Mouse (Mus musculus) forebrain, embryonic 13.5 days (tissue): ENCODE data around the gene Tm7sf2. TPM values are rescaled to one million over a fixed set of nuclear protein-coding genes. Genes with fewer than 3 reads are reported as not detected.
A peak's percentile ranks its signal among the peaks of the same experiment; 100 is the strongest.

ENCODE experiments used
- ATAC-seq: fragments of 200-750 bp; cut with Nextera tagmentation; 2 replicates; pipeline ENCODE4 v1.8.0; 2017
- H3K27ac ChIP-seq: fragments of 300-500 bp; sonication (generic); 2 replicates; pipeline ENCODE4 v1.5.1; 2015; ENCODE audit warnings: inconsistent platforms, mild to moderate bottlenecking, moderate library complexity
- H3K27me3 ChIP-seq: fragments of 300-500 bp; sonication (generic); 2 replicates; pipeline ENCODE4 v1.6.1; 2015; ENCODE audit warnings: mild to moderate bottlenecking, inconsistent platforms
- H3K36me3 ChIP-seq: fragments of 300-500 bp; sonication (generic); 2 replicates; pipeline ENCODE4 v1.6.1; 2015; ENCODE audit warnings: mild to moderate bottlenecking, inconsistent platforms; ENCODE audit not compliant: poor library complexity, severe bottlenecking
- H3K4me1 ChIP-seq: fragments of 300-500 bp; sonication (generic); 2 replicates; pipeline ENCODE4 v1.6.1; 2015; ENCODE audit warnings: inconsistent platforms
- H3K4me2 ChIP-seq: fragments of 300-500 bp; sonication (generic); 2 replicates; pipeline ENCODE4 v1.6.1; 2015; ENCODE audit warnings: inconsistent platforms, mild to moderate bottlenecking, moderate library complexity
- H3K4me3 ChIP-seq: fragments of 300-500 bp; sonication (generic); 2 replicates; pipeline ENCODE4 v1.5.1; 2015; ENCODE audit warnings: mild to moderate bottlenecking, inconsistent platforms
- H3K9ac ChIP-seq: fragments of 300-500 bp; sonication (generic); 2 replicates; pipeline ENCODE4 v1.6.1; 2015; ENCODE audit warnings: mild to moderate bottlenecking, inconsistent platforms
- H3K9me3 ChIP-seq: fragments of 300-500 bp; sonication (generic); replicated peaks from 2 replicates; pipeline ENCODE4 v1.6.1; 2016; ENCODE audit warnings: inconsistent platforms
- WGBS: fragments of 180-500 bp; shearing (Covaris S2); methylation state at CpG from one replicate; pipeline ENCODE4 v1.1.7; 2015; 5-methylcytosine and 5-hydroxymethylcytosine counted together
- polyA plus RNA-seq: library from polyadenylated mRNA; unstranded; fragments of >200 nt; fragmentation: Nextera tagmentation; extraction: Ambion mirVana; gene quantifications from 2 replicates; pipeline ENCODE4 v1.2.1, GENCODE M21; 2015

Tm7sf2 gene
- polyA plus RNA-seq, 1 experiment from 2014 or later = 28.3 TPM

- no peak overlapping the region for H3K9ac ChIP-seq
- no peaks in the 10 kb centered on the region for H3K27me3 ChIP-seq
- no peak overlapping the region for H3K4me3 ChIP-seq
- 73% methylated on average over 14 of the region's 14 CpGs for WGBS
- no peaks in the 10 kb centered on the region for H3K36me3 ChIP-seq
- H3K4me1 ChIP-seq = no peaks in the 10 kb centered on the region
- H3K4me2 ChIP-seq = no peak overlapping the region
- ATAC-seq = no peak
- no peaks in the 10 kb centered on the region for H3K9me3 ChIP-seq
- no peak overlapping the region for H3K27ac ChIP-seq
Measured at GRCm38 (mm10) chr19:6030520-6031280, 37.5 kb downstream of the Tm7sf2 start.

GRCm38 (mm10) chr19:6029426-6029825 lies 38.7 kb downstream of the Tm7sf2 start:
- H3K27me3 ChIP-seq = no peaks in the 10 kb centered on the region
- H3K9ac ChIP-seq = no peak overlapping the region
- no peaks in the 10 kb centered on the region for H3K4me1 ChIP-seq
- H3K27ac ChIP-seq = no peak overlapping the region
- H3K4me3 ChIP-seq = no peak overlapping the region
- no peak overlapping the region for H3K4me2 ChIP-seq
- H3K36me3 ChIP-seq = no peaks in the 10 kb centered on the region
- H3K9me3 ChIP-seq = no peaks in the 10 kb centered on the region
- WGBS = 79% methylated on average over 9 of the region's 9 CpGs
- no peak for ATAC-seq

GRCm38 (mm10) chr19:6028991-6029390 lies 39.2 kb downstream of the Tm7sf2 start:
- H3K36me3 ChIP-seq = no peaks in the 10 kb centered on the region
- H3K27me3 ChIP-seq = no peaks in the 10 kb centered on the region
- no peak overlapping the region for H3K9ac ChIP-seq
- 88% methylated on average over 6 of the region's 6 CpGs for WGBS
- H3K4me3 ChIP-seq = no peak overlapping the region
- no peak for ATAC-seq
- no peaks in the 10 kb centered on the region for H3K4me1 ChIP-seq
- H3K9me3 ChIP-seq = no peaks in the 10 kb centered on the region
- no peak overlapping the region for H3K4me2 ChIP-seq
- H3K27ac ChIP-seq = no peak overlapping the region

- H3K4me1 ChIP-seq = no peaks in the 10 kb centered on the region
- 86% methylated on average over 7 of the region's 7 CpGs for WGBS
- no peak overlapping the region for H3K27ac ChIP-seq
- ATAC-seq = no peak
- H3K27me3 ChIP-seq = no peaks in the 10 kb centered on the region
- H3K4me3 ChIP-seq = no peak overlapping the region
- no peaks in the 10 kb centered on the region for H3K9me3 ChIP-seq
- H3K36me3 ChIP-seq = no peaks in the 10 kb centered on the region
- no peak overlapping the region for H3K9ac ChIP-seq
- no peak overlapping the region for H3K4me2 ChIP-seq
Measured at GRCm38 (mm10) chr19:6023930-6024329, 44.2 kb downstream of the Tm7sf2 start.

GRCm38 (mm10) chr19:6023059-6023458 lies 45.1 kb downstream of the Tm7sf2 start:
- Histone ChIP-seq H3K36me3 (no peaks in the 10 kb centered on the region), H3K4me3 (no peak overlapping the region), H3K4me2 (no peak overlapping the region), H3K27ac (no peak overlapping the region), H3K9me3 (no peaks in the 10 kb centered on the region), H3K4me1 (no peaks in the 10 kb centered on the region), H3K27me3 (no peaks in the 10 kb centered on the region), H3K9ac (no peak overlapping the region)
- ATAC-seq = no peak
- WGBS = 66% methylated on average over 8 of the region's 8 CpGs

GRCm38 (mm10) chr19:6020276-6020675 lies 47.9 kb downstream of the Tm7sf2 start:
- no peak overlapping the region for H3K4me2 ChIP-seq

GRCm38 (mm10) chr19:6018142-6019089 lies 49.8 kb downstream of the Tm7sf2 start:
- Histone ChIP-seq H3K9ac (0 out of 2 replicates have a peak overlapping the region, but pooled peaks have one; percentile 21), H3K9me3 (no peaks in the 10 kb centered on the region), H3K27me3 (peaks cover 44% of the 10 kb centered on the region), H3K4me1 (peaks cover 12% of the 10 kb centered on the region), H3K4me3 (no peak overlapping the region), H3K4me2 (no peak overlapping the region), H3K36me3 (no peaks in the 10 kb centered on the region), H3K27ac (no peak overlapping the region)
- 28% methylated on average over 15 of the region's 15 CpGs for WGBS
- no peak for ATAC-seq

More at GRCm38 (mm10) chr19:6020276-6020675, 47.9 kb downstream of the Tm7sf2 start:
- no peak overlapping the region for H3K4me3 ChIP-seq
- H3K27ac ChIP-seq = no peak overlapping the region
- H3K27me3 ChIP-seq = peaks cover 26% of the 10 kb centered on the region
- no peak for ATAC-seq
- WGBS = 61% methylated on average over 3 of the region's 3 CpGs
- H3K9ac ChIP-seq = no peak overlapping the region
- H3K4me1 ChIP-seq = peaks cover 7% of the 10 kb centered on the region
- no peaks in the 10 kb centered on the region for H3K9me3 ChIP-seq
- no peaks in the 10 kb centered on the region for H3K36me3 ChIP-seq

- H3K27me3 ChIP-seq = peaks cover 47% of the 10 kb centered on the region
- no peak overlapping the region for H3K4me2 ChIP-seq
- H3K4me1 ChIP-seq = peaks cover 12% of the 10 kb centered on the region
- H3K27ac ChIP-seq = no peak overlapping the region
- no peaks in the 10 kb centered on the region for H3K9me3 ChIP-seq
- ATAC-seq = no peak
- H3K36me3 ChIP-seq = no peaks in the 10 kb centered on the region
- 41% methylated on average over 7 of the region's 7 CpGs for WGBS
- H3K9ac ChIP-seq = no peak overlapping the region
- no peak overlapping the region for H3K4me3 ChIP-seq
Measured at GRCm38 (mm10) chr19:6016532-6016931, 51.6 kb downstream of the Tm7sf2 start.

- H3K27me3 ChIP-seq = peaks cover 47% of the 10 kb centered on the region
Measured at GRCm38 (mm10) chr19:6015511-6016315, 52.5 kb downstream of the Tm7sf2 start, which contains the start of gene Capn1. Gene Capn1 (minus strand): TSS chr19:6015897.

GRCm38 (mm10) chr19:6014991-6015510 lies 53.1 kb downstream of the Tm7sf2 start:
- H3K4me1 ChIP-seq = peaks cover 12% of the 10 kb centered on the region
- no peaks in the 10 kb centered on the region for H3K36me3 ChIP-seq
- WGBS = 4% methylated on average over 18 of the region's 18 CpGs
- H3K9ac ChIP-seq = peak overlapping the region; percentile 73
- H3K4me2 ChIP-seq = peak overlapping the region; percentile 82
- no peak; the same call in 1 of the 2 replicates for ATAC-seq
- peaks cover 47% of the 10 kb centered on the region for H3K27me3 ChIP-seq
- no peaks in the 10 kb centered on the region for H3K9me3 ChIP-seq
- peak overlapping the region; percentile 45 for H3K4me3 ChIP-seq
- H3K27ac ChIP-seq = no peak overlapping the region

More at GRCm38 (mm10) chr19:6015511-6016315, 52.5 kb downstream of the Tm7sf2 start, which contains the start of gene Capn1:
- Histone ChIP-seq H3K36me3 (no peaks in the 10 kb centered on the region), H3K9ac (peak within 1 kb of the TSS; percentile 73), H3K4me1 (peaks cover 12% of the 10 kb centered on the region), H3K27ac (no peak within 1 kb of the TSS), H3K4me3 (peak within 1 kb of the TSS; percentile 45), H3K4me2 (peak within 1 kb of the TSS; percentile 82), H3K9me3 (no peaks in the 10 kb centered on the region)
- WGBS = 2% methylated on average over 40 of the region's 40 CpGs
- ATAC-seq = peak; percentile 69; the same call in 1 of the 2 replicates

- H3K36me3 ChIP-seq = no peaks in the 10 kb centered on the region
- no peaks in the 10 kb centered on the region for H3K9me3 ChIP-seq
- H3K4me2 ChIP-seq = no peak overlapping the region
- H3K27ac ChIP-seq = no peak overlapping the region
- peaks cover 12% of the 10 kb centered on the region for H3K4me1 ChIP-seq
- peaks cover 47% of the 10 kb centered on the region for H3K27me3 ChIP-seq
- no peak for ATAC-seq
- WGBS = 88% methylated on average over 10 of the region's 10 CpGs
- H3K9ac ChIP-seq = no peak overlapping the region
- no peak overlapping the region for H3K4me3 ChIP-seq
Measured at GRCm38 (mm10) chr19:6013691-6014090, 54.5 kb downstream of the Tm7sf2 start.
